Mouse (Mus musculus): ENCODE results near the gene Wwp2. TPM values are rescaled to one million over a fixed set of nuclear protein-coding genes. Genes with fewer than 3 reads are reported as not detected.

Gene Wwp2
- polyA plus RNA-seq, 1 experiment from 2014 or later, result 37.9 TPM

DNA sequence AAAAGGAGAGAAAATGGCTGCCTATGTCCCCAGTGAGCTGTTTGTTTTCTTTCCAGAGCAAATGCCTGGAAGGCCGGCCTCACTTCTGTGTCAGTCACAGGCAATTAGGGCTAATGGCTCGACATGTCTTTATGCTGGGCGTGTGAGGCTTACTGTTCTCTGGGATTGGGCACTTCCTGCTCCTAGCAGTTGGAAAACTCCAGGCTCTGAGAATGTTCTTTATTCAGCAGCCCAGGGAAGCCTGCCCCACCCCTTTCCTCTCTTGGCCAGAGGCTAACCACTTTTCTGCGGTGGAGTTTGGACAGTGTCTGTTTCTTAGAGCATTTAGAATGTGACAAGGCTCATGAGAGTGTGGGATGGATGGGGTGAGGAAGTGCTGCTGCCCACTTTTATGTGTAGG is 83.7 kb downstream of the Wwp2 start:
- WGBS (ENCODE audit: insufficient replicate concordance), result 57% methylated on average over 4 of the region's 4 CpGs
- Histone ChIP-seq H3K4me3 (no peak overlapping the region), H3K27me3 (replicated peaks) (no peaks in the 10 kb centered on the region), H3K9me3 (replicated peaks) (no peaks in the 10 kb centered on the region), H3K36me3 (peaks cover 19% of the 10 kb centered on the region), H3K27ac (0 out of 2 replicates have a peak overlapping the region, but pooled peaks have one; percentile 28), H3K4me1 (no peaks in the 10 kb centered on the region), H3K4me2 (no peak overlapping the region), H3K9ac (no peak overlapping the region)
- no peak for ATAC-seq

DNA sequence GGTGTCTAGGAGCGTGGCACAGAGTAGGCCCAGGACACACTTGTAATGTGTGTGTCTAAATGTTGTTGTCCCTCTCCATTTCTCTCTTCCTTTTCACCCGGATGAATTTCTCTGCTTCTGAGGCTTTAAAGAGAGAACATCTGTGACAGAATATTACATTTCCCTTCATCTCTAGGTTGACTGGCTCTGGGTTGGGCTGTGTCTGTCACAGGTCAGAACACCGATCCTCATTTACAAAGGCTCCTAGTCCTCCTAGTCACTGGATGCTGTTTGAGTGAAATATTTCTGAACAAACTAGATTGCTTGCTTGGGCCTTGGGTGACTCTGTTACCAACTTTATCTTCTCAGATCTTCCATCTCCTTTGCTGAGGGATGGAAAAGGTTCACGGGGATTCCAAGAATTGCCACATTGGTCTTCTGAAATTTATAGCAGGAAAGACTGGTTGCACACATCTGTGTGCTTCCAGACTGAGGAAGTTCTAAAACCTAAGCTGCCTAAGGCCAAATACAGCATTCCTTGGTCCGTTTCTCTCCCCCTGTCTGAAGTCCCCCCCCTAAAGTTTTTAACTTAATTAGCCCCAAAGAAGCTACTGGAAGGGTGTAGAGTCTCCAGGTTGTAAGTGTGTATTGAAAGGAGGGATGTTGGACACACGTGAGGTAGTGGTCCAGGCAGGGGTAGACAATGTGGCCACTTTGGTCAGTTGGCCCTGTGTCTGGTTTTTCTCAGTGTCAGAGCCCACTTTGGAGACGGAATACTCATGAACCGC is 85.8 kb downstream of the Wwp2 start:
- Histone ChIP-seq H3K36me3 (peaks cover 19% of the 10 kb centered on the region), H3K9me3 (replicated peaks) (no peaks in the 10 kb centered on the region), H3K4me1 (no peaks in the 10 kb centered on the region), H3K9ac (no peak overlapping the region), H3K27me3 (replicated peaks) (no peaks in the 10 kb centered on the region), H3K4me2 (no peak overlapping the region), H3K27ac (no peak overlapping the region), H3K4me3 (no peak overlapping the region)
- no peak for ATAC-seq
- 71% methylated on average over 8 of the region's 8 CpGs for WGBS (ENCODE audit: insufficient replicate concordance)

DNA sequence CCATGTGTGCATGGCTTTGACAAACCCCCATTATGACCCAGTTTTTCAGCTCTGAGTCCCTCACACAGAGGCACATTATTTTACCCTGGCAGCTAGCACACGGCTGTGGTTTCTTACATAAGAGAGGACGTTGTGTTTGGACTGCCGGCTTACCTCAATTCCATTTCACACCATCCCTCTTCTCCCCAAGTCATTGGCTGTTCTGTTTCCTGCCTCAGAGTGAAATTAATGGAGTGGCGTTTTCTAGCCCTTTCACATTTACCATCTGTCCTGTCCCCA is 86.3 kb downstream of the Wwp2 start:
- 70% methylated on average over 4 of the region's 4 CpGs for WGBS (ENCODE audit: insufficient replicate concordance)
- Histone ChIP-seq H3K27me3 (replicated peaks) (no peaks in the 10 kb centered on the region), H3K36me3 (peaks cover 18% of the 10 kb centered on the region), H3K4me1 (no peaks in the 10 kb centered on the region), H3K4me3 (no peak overlapping the region), H3K9ac (no peak overlapping the region), H3K27ac (no peak overlapping the region), H3K4me2 (no peak overlapping the region), H3K9me3 (replicated peaks) (no peaks in the 10 kb centered on the region)
- no peak for ATAC-seq

DNA sequence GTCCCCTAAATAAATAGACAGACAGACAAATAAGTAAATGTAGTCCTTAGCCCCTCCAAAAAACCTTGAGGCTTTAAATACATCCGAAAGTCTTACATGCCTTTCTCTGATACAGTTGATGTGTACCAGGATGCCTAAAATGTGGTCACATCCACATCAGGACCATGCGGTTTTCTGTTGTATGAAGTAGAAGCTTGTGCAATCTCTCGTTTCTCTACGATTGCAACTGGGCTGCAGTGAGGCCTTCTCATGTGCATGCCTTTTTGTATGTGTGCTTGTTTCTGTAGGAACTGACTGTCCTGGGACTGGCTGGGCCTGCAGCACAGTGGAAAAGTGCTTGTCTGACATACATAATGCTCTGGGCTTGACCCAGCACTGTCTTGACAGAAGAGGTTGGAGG is 88.4 kb downstream of the Wwp2 start:
- Histone ChIP-seq H3K9ac (no peak overlapping the region), H3K4me3 (no peak overlapping the region), H3K4me1 (no peaks in the 10 kb centered on the region), H3K27me3 (replicated peaks) (no peaks in the 10 kb centered on the region), H3K36me3 (no peaks in the 10 kb centered on the region; the same call in 1 of the 2 replicates), H3K4me2 (no peak overlapping the region), H3K27ac (no peak overlapping the region), H3K9me3 (replicated peaks) (no peaks in the 10 kb centered on the region)
- WGBS (ENCODE audit: insufficient replicate concordance), result 78% methylated on average over 4 of the region's 4 CpGs
- ATAC-seq, result no peak

DNA sequence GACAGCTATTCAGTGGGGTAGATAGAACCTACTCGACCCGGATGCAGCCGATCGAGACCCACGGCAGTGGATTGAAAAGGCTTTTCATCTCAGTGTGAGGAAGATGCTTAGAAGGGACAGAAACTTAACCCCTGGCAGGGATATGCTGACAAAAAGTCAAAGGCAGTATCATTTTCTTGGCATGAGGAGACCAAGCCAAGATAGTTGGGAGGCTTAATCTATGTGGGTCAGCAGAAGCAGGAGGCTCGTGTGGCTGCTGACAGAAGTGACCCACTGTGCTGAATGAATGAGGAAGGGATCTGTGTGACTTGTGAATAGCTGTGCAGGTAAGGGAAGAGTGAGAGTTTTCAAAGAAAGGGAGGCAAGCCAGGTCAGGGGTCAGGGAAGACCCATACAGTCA is 92.6 kb downstream of the Wwp2 start:
- Histone ChIP-seq H3K4me1 (no peaks in the 10 kb centered on the region), H3K4me2 (no peak overlapping the region), H3K9me3 (replicated peaks) (no peaks in the 10 kb centered on the region), H3K36me3 (peaks cover 13% of the 10 kb centered on the region), H3K27ac (no peak overlapping the region), H3K4me3 (no peak overlapping the region), H3K9ac (no peak overlapping the region), H3K27me3 (replicated peaks) (no peaks in the 10 kb centered on the region)
- 81% methylated on average over 6 of the region's 6 CpGs for WGBS (ENCODE audit: insufficient replicate concordance)
- ATAC-seq, result no peak

DNA sequence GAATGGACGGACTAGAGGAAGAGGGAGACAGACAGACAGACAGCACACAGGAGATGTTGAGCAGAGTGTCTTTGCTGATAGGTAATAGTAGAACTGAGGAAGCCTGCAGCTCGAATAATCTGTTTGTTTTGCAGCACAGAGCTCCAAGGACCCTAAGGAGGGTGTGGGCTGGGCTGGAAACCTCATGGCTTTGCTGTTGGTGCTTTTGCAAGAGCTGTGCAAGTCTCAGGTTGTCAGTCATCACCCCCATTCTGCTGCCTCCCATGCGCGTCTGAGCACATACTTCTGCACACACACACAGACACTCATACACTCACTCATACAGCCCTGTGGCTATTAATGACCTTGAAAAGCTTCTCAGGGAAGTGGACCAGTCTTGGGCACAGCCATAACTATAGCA is 101.3 kb downstream of the Wwp2 start:
- H3K27me3 ChIP-seq (replicated peaks), result no peaks in the 10 kb centered on the region
- no peaks in the 10 kb centered on the region for H3K4me1 ChIP-seq
- ATAC-seq, result no peak
- H3K4me2 ChIP-seq, result no peak overlapping the region
- no peaks in the 10 kb centered on the region for H3K9me3 ChIP-seq (replicated peaks)
- peaks cover 69% of the 10 kb centered on the region for H3K36me3 ChIP-seq
- 69% methylated on average over 4 of the region's 4 CpGs for WGBS (ENCODE audit: insufficient replicate concordance)
- H3K9ac ChIP-seq, result no peak overlapping the region
- H3K27ac ChIP-seq, result no peak overlapping the region
- H3K4me3 ChIP-seq, result no peak overlapping the region

DNA sequence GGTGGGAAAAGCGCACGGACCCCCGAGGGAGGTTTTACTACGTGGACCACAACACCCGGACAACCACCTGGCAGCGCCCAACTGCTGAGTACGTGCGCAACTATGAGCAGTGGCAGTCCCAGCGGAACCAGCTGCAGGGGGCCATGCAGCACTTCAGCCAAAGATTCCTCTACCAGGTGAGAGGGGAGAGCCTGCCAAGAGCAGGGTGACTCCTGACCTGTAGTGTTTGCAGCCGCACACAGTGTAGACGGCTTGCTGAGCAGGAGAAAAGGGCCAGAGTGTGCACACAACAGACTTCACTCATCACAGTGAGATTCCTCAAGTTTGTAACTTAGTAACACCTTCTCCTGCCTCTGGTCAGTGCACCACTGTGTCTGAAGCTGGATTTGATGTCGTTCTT is 104.5 kb downstream of the Wwp2 start:
- H3K4me3 ChIP-seq, result no peak overlapping the region
- WGBS (ENCODE audit: insufficient replicate concordance), result 82% methylated on average over 12 of the region's 12 CpGs
- no peak overlapping the region for H3K4me2 ChIP-seq
- no peaks in the 10 kb centered on the region for H3K9me3 ChIP-seq (replicated peaks)
- ATAC-seq, result no peak
- H3K36me3 ChIP-seq, result peaks cover 49% of the 10 kb centered on the region
- peaks cover 10% of the 10 kb centered on the region; the same call in 1 of the 2 replicates for H3K4me1 ChIP-seq
- H3K27ac ChIP-seq, result no peak overlapping the region
- no peak overlapping the region for H3K9ac ChIP-seq
- no peaks in the 10 kb centered on the region for H3K27me3 ChIP-seq (replicated peaks)

DNA sequence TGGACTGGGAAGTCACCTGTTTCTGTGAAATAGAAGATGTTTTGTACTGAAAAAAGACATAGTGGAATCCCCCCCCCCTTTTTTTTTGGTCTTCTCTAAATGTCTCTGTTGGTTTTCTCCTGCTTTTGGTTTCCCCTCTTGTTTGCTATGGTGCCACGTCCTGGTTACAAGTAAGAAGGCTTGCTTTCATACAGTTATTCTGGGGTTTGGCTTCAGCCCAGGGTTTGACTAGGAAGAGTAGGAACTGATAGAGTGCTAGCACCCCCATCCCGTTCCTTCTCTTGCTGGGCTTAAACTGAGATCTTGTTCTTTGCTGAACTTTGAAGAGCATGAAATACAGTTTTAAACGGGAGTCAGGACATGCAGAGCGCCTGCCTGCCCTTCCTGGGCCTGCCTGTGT is 105.2 kb downstream of the Wwp2 start:
- H3K9me3 ChIP-seq (replicated peaks), result no peaks in the 10 kb centered on the region
- H3K4me1 ChIP-seq, result peaks cover 10% of the 10 kb centered on the region; the same call in 1 of the 2 replicates
- ATAC-seq, result no peak
- WGBS (ENCODE audit: insufficient replicate concordance), result 69% methylated on average over 4 of the region's 4 CpGs
- H3K27ac ChIP-seq, result no peak overlapping the region
- no peak overlapping the region for H3K4me2 ChIP-seq
- no peak overlapping the region for H3K9ac ChIP-seq
- H3K36me3 ChIP-seq, result peaks cover 53% of the 10 kb centered on the region
- no peak overlapping the region for H3K4me3 ChIP-seq
- H3K27me3 ChIP-seq (replicated peaks), result no peaks in the 10 kb centered on the region

DNA sequence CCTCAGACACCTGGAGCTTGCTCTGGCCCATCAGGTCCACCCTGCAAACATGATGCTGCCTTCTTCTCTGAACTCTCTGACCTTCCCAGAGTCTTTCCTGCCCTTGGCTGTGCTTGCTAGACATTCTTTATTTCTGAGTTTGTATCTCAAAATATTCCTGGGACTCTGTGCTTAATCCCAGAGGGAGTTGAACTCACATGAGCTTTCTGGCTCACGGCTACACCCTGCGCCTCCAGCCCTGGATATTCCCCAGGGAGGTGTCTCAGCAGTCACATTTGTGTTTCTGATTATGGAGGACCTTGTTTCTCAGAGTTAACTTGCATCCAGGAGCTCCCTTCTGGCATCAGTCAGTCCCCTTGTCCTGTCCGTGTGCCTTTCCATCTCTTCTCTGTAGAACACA is 106.0 kb downstream of the Wwp2 start:
- Histone ChIP-seq H3K27me3 (replicated peaks) (no peaks in the 10 kb centered on the region), H3K9me3 (replicated peaks) (no peaks in the 10 kb centered on the region), H3K4me2 (no peak overlapping the region), H3K27ac (no peak overlapping the region), H3K4me1 (peaks cover 10% of the 10 kb centered on the region; the same call in 1 of the 2 replicates), H3K9ac (no peak overlapping the region), H3K36me3 (peaks cover 61% of the 10 kb centered on the region), H3K4me3 (no peak overlapping the region)
- no peak for ATAC-seq
- WGBS (ENCODE audit: insufficient replicate concordance), result 90% methylated on average over 3 of the region's 3 CpGs

DNA sequence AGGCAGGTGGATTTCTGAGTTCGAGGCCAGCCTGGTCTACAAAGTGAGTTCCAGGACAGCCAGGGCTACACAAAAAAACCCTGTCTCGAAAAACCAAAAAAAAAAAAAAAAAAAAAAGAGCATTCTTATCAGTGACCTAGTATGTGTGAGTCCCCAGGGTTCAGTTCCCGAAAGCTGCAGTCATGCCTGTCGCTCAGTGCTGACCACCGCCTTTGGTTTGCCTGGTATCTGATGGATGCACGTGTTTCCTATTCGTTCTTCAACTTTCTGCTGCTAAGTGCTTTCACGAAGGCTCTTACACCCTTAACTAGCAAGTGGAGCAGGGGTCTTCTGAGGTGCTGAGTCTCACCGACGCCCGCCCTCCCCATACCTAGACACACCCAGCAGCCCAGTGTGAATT is 107.5 kb downstream of the Wwp2 start:
- Histone ChIP-seq H3K4me3 (no peak overlapping the region), H3K9me3 (replicated peaks) (no peaks in the 10 kb centered on the region), H3K9ac (no peak overlapping the region), H3K4me2 (no peak overlapping the region), H3K36me3 (peaks cover 55% of the 10 kb centered on the region), H3K4me1 (peaks cover 10% of the 10 kb centered on the region; the same call in 1 of the 2 replicates), H3K27me3 (replicated peaks) (no peaks in the 10 kb centered on the region), H3K27ac (no peak overlapping the region)
- 24% methylated on average over 11 of the region's 11 CpGs for WGBS (ENCODE audit: insufficient replicate concordance)
- 0 out of 2 replicates have a peak, but pooled peaks have one; percentile 37 for ATAC-seq

DNA sequence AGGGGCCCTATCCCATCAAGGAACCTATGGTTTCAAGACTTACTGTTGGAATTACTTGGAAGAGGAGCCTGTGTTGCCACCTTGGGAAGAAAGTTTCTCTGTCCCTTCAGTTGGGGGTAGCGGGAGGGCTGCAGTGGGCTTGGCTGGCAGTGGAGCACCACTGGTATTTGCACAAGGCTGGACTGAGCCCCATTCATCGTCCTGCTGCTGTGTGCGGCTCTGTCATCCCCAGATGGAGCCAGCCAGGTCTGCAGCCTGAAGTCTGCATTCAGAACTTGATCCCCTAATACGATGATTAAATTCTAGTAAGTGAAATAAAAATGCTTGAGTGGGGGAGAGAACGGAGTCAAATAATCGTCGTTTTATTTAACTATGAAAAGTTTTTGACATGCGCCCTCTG is 108.0 kb downstream of the Wwp2 start:
- Histone ChIP-seq H3K9ac (no peak overlapping the region), H3K9me3 (replicated peaks) (no peaks in the 10 kb centered on the region), H3K4me2 (no peak overlapping the region), H3K4me1 (peaks cover 10% of the 10 kb centered on the region; the same call in 1 of the 2 replicates), H3K36me3 (peaks cover 59% of the 10 kb centered on the region), H3K27me3 (replicated peaks) (no peaks in the 10 kb centered on the region), H3K27ac (no peak overlapping the region), H3K4me3 (no peak overlapping the region)
- ATAC-seq, result no peak
- 85% methylated on average over 8 of the region's 8 CpGs for WGBS (ENCODE audit: insufficient replicate concordance)

DNA sequence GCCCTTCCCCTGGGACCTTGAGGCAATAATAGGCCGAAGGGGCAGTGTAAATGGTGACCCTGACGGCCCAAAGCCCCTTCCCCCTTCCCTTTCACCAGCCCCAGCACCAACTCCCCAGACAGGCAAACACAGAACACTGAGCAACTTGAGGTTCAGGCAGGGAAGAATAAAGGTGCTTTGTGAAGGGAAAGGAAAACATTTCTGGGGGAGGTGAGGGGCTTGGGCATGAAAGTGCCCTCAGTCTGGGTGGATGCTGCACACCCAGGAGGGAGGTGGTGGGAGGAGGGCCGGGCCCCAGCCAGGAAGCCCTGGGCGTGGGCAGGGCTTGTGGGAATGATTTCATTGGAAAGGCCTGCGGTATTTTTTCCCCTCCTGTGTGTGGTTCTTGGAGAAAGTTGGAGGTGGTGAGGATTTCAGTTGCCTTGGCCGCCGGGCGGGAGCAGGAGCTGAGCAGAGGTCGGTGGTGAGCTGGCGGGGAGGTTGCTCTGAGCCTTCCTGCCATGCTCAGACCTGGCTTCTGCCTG is 108.5 kb downstream of the Wwp2 start:
- H3K9ac ChIP-seq, result no peak overlapping the region
- WGBS (ENCODE audit: insufficient replicate concordance), result 55% methylated on average over 10 of the region's 10 CpGs
- ATAC-seq, result no peak
- H3K36me3 ChIP-seq, result peaks cover 64% of the 10 kb centered on the region
- H3K4me1 ChIP-seq, result peaks cover 10% of the 10 kb centered on the region; the same call in 1 of the 2 replicates
- H3K4me2 ChIP-seq, result no peak overlapping the region
- H3K27ac ChIP-seq, result no peak overlapping the region
- H3K4me3 ChIP-seq, result no peak overlapping the region
- H3K27me3 ChIP-seq (replicated peaks), result no peaks in the 10 kb centered on the region
- no peaks in the 10 kb centered on the region for H3K9me3 ChIP-seq (replicated peaks)
